Mouse (Mus musculus): Measurements from ENCODE around the gene Rbfox1. TPM values are rescaled to one million over a fixed set of nuclear protein-coding genes. Genes with fewer than 3 reads are reported as not detected.

The Rbfox1 gene
- polyA plus RNA-seq, 1 experiment: not detected

GRCm38 (mm10) chr16:6962508-6962907 is 1077.4 kb downstream of the Rbfox1 start:
- H3K4me1 ChIP-seq (ENCODE audit: control insufficient read depth, insufficient read depth, low read length): peaks cover 2% of the 10 kb centered on the region
- no peaks in the 10 kb centered on the region for H3K9me3 ChIP-seq (replicated peaks; ENCODE audit: control insufficient read depth, insufficient read depth, low read length, poor library complexity, severe bottlenecking)
- no peak overlapping the region for H3K4me3 ChIP-seq (ENCODE audit: low read depth, low read length)
- H3K27ac ChIP-seq (ENCODE audit: insufficient read depth, low read length): no peak overlapping the region
- peaks cover 10% of the 10 kb centered on the region for H3K27me3 ChIP-seq (ENCODE audit: control insufficient read depth, insufficient read depth, low read length, poor library complexity, severe bottlenecking)
- no peaks in the 10 kb centered on the region for H3K36me3 ChIP-seq (ENCODE audit: control insufficient read depth, insufficient read depth, low read length, poor library complexity, severe bottlenecking)
- no peak for TF ChIP-seq CTCF (IDR thresholded peaks at IDR 0.05; ENCODE audit: low read depth, low read length)
- TF ChIP-seq POLR2A (IDR thresholded peaks at IDR 0.05; ENCODE audit: insufficient read depth, low read length): no peak
- no peak for TF ChIP-seq EP300 (IDR thresholded peaks at IDR 0.05; ENCODE audit: insufficient read depth, low read depth, low read length)
- no peak overlapping the region for H3K9ac ChIP-seq (ENCODE audit: low read depth, poor library complexity, severe bottlenecking)

GRCm38 (mm10) chr16:6963533-6963932 is 1078.4 kb downstream of the Rbfox1 start:
- H3K27ac ChIP-seq (ENCODE audit: insufficient read depth, low read length): no peak overlapping the region
- TF ChIP-seq CTCF (IDR thresholded peaks at IDR 0.05; ENCODE audit: low read depth, low read length) (no peak), POLR2A (IDR thresholded peaks at IDR 0.05; ENCODE audit: insufficient read depth, low read length) (no peak), EP300 (IDR thresholded peaks at IDR 0.05; ENCODE audit: insufficient read depth, low read depth, low read length) (no peak)
- H3K4me1 ChIP-seq (ENCODE audit: control insufficient read depth, insufficient read depth, low read length): peaks cover 2% of the 10 kb centered on the region
- no peaks in the 10 kb centered on the region for H3K9me3 ChIP-seq (replicated peaks; ENCODE audit: control insufficient read depth, insufficient read depth, low read length, poor library complexity, severe bottlenecking)
- peaks cover 10% of the 10 kb centered on the region for H3K27me3 ChIP-seq (ENCODE audit: control insufficient read depth, insufficient read depth, low read length, poor library complexity, severe bottlenecking)
- H3K36me3 ChIP-seq (ENCODE audit: control insufficient read depth, insufficient read depth, low read length, poor library complexity, severe bottlenecking): no peaks in the 10 kb centered on the region
- no peak overlapping the region for H3K9ac ChIP-seq (ENCODE audit: low read depth, poor library complexity, severe bottlenecking)
- no peak overlapping the region for H3K4me3 ChIP-seq (ENCODE audit: low read depth, low read length)

GRCm38 (mm10) chr16:6964720-6965583 is 1079.8 kb downstream of the Rbfox1 start:
- no peak for TF ChIP-seq EP300 (IDR thresholded peaks at IDR 0.05; ENCODE audit: insufficient read depth, low read depth, low read length)
- TF ChIP-seq POLR2A (IDR thresholded peaks at IDR 0.05; ENCODE audit: insufficient read depth, low read length): no peak
- TF ChIP-seq CTCF (IDR thresholded peaks at IDR 0.05; ENCODE audit: low read depth, low read length): no peak
- Histone ChIP-seq H3K9ac (ENCODE audit: low read depth, poor library complexity, severe bottlenecking) (no peak overlapping the region), H3K4me1 (ENCODE audit: control insufficient read depth, insufficient read depth, low read length) (peaks cover 2% of the 10 kb centered on the region), H3K9me3 (replicated peaks; ENCODE audit: control insufficient read depth, insufficient read depth, low read length, poor library complexity, severe bottlenecking) (no peaks in the 10 kb centered on the region), H3K4me3 (ENCODE audit: low read depth, low read length) (no peak overlapping the region), H3K36me3 (ENCODE audit: control insufficient read depth, insufficient read depth, low read length, poor library complexity, severe bottlenecking) (no peaks in the 10 kb centered on the region), H3K27ac (ENCODE audit: insufficient read depth, low read length) (no peak overlapping the region), H3K27me3 (ENCODE audit: control insufficient read depth, insufficient read depth, low read length, poor library complexity, severe bottlenecking) (peaks cover 11% of the 10 kb centered on the region)

GRCm38 (mm10) chr16:6969986-6970385 is 1084.8 kb downstream of the Rbfox1 start:
- H3K27ac ChIP-seq (ENCODE audit: insufficient read depth, low read length): no peak overlapping the region
- no peak overlapping the region for H3K9ac ChIP-seq (ENCODE audit: low read depth, poor library complexity, severe bottlenecking)
- H3K9me3 ChIP-seq (replicated peaks; ENCODE audit: control insufficient read depth, insufficient read depth, low read length, poor library complexity, severe bottlenecking): no peaks in the 10 kb centered on the region
- no peak overlapping the region for H3K4me3 ChIP-seq (ENCODE audit: low read depth, low read length)
- TF ChIP-seq POLR2A (IDR thresholded peaks at IDR 0.05; ENCODE audit: insufficient read depth, low read length) (no peak), CTCF (IDR thresholded peaks at IDR 0.05; ENCODE audit: low read depth, low read length) (no peak), EP300 (IDR thresholded peaks at IDR 0.05; ENCODE audit: insufficient read depth, low read depth, low read length) (no peak)
- H3K27me3 ChIP-seq (ENCODE audit: control insufficient read depth, insufficient read depth, low read length, poor library complexity, severe bottlenecking): peaks cover 8% of the 10 kb centered on the region
- no peaks in the 10 kb centered on the region for H3K36me3 ChIP-seq (ENCODE audit: control insufficient read depth, insufficient read depth, low read length, poor library complexity, severe bottlenecking)
- H3K4me1 ChIP-seq (ENCODE audit: control insufficient read depth, insufficient read depth, low read length): peaks cover 2% of the 10 kb centered on the region

- Histone ChIP-seq H3K4me3 (ENCODE audit: low read depth, low read length) (no peak overlapping the region), H3K9ac (ENCODE audit: low read depth, poor library complexity, severe bottlenecking) (no peak overlapping the region), H3K36me3 (ENCODE audit: control insufficient read depth, insufficient read depth, low read length, poor library complexity, severe bottlenecking) (no peaks in the 10 kb centered on the region), H3K27me3 (ENCODE audit: control insufficient read depth, insufficient read depth, low read length, poor library complexity, severe bottlenecking) (peaks cover 2% of the 10 kb centered on the region; the same call in 1 of the 2 replicates), H3K4me1 (ENCODE audit: control insufficient read depth, insufficient read depth, low read length) (no peaks in the 10 kb centered on the region), H3K9me3 (replicated peaks; ENCODE audit: control insufficient read depth, insufficient read depth, low read length, poor library complexity, severe bottlenecking) (no peaks in the 10 kb centered on the region), H3K27ac (ENCODE audit: insufficient read depth, low read length) (no peak overlapping the region)
- no peak for TF ChIP-seq POLR2A (IDR thresholded peaks at IDR 0.05; ENCODE audit: insufficient read depth, low read length)
- TF ChIP-seq CTCF (IDR thresholded peaks at IDR 0.05; ENCODE audit: low read depth, low read length): no peak
- no peak for TF ChIP-seq EP300 (IDR thresholded peaks at IDR 0.05; ENCODE audit: insufficient read depth, low read depth, low read length)
Measured at GRCm38 (mm10) chr16:6976341-6976740, 1091.2 kb downstream of the Rbfox1 start.

GRCm38 (mm10) chr16:6983947-6984346 is 1098.8 kb downstream of the Rbfox1 start:
- Histone ChIP-seq H3K9me3 (replicated peaks; ENCODE audit: control insufficient read depth, insufficient read depth, low read length, poor library complexity, severe bottlenecking) (no peaks in the 10 kb centered on the region), H3K4me1 (ENCODE audit: control insufficient read depth, insufficient read depth, low read length) (no peaks in the 10 kb centered on the region), H3K27ac (ENCODE audit: insufficient read depth, low read length) (no peak overlapping the region), H3K4me3 (ENCODE audit: low read depth, low read length) (no peak overlapping the region), H3K9ac (ENCODE audit: low read depth, poor library complexity, severe bottlenecking) (no peak overlapping the region), H3K27me3 (ENCODE audit: control insufficient read depth, insufficient read depth, low read length, poor library complexity, severe bottlenecking) (no peaks in the 10 kb centered on the region), H3K36me3 (ENCODE audit: control insufficient read depth, insufficient read depth, low read length, poor library complexity, severe bottlenecking) (no peaks in the 10 kb centered on the region)
- TF ChIP-seq CTCF (IDR thresholded peaks at IDR 0.05; ENCODE audit: low read depth, low read length): no peak
- no peak for TF ChIP-seq POLR2A (IDR thresholded peaks at IDR 0.05; ENCODE audit: insufficient read depth, low read length)
- no peak for TF ChIP-seq EP300 (IDR thresholded peaks at IDR 0.05; ENCODE audit: insufficient read depth, low read depth, low read length)
